Mouse (Mus musculus): ENCODE results near the gene Hira.
"Not testable (repeated sequence)": the region's sequence is repeated elsewhere in the genome, so short reads cannot be mapped to it uniquely, and the experiment has no call there.

The Hira gene

DNA sequence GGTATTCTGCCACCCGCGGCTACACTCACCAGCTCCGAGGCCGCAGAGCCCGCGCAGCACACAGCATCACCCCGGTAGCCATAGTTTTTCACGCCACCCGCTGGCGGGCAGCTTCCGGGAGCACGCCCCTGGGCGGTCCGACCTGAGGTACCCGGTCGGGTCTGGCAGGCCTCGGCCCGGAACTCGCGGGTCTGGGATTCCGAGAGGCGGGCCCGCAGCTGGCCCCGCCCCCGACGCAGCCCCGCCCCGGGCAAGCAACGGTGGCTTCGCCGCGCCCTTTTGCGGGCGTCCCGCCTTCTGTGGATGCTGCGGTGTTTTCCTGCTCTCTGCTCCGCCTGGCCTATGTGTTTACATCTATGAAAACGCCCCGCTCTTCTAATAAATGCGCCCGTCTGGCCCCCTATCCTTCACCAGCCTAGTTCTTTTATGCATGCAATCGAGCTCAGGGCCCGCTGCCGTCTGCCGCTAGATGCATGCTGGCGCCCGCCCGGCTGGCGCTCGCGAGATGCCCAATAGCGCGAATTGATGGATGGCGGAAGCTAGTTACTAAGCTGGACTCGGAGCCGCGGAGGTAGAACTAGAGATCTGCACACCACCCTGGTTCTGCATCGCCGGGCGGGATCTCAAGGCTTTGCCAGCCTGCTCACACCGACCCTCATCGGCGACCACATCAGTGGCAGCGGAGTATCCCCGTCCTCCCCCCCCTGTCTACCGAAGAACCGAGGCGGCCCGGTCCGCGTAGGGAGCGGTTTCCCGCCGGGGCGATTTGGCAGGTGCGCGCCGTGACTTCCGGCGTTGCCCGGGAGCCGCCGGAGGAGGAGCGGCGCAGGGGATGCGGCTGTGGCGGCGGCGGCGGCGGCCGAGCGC is at the start of gene Hira, which contains the start of gene Mrpl40:
Gene Hira (plus strand): TSS at position 596 of the 867 bp plus-strand sequence.
Gene Mrpl40 (minus strand): TSS at position 421 of the 867 bp plus-strand sequence.
- DNase-seq (ENCODE audit: low read depth in 1 of 2, low spot score in 2 of 2), result peak; percentile 86 to 89

DNA sequence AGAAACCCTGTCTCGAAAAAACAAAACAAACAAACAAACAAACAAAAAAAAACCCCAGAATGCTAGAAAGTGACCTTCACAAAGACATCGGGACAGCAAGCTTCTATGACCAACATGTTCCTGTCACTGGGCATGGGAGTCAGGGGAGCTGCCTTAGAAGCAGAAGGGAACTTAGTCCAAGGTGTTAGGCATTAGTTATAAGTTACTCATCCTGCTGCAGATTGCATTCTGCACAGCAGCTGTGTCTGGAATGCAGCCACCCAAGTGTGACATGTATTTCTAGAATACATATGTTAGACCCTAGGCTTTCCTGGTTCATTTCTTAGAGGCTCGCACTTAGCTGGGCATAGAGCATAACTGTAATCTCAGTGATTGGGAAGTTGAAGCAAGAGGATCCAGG is 48.2 kb upstream of the Hira start:
- DNase-seq (ENCODE audit: low read depth in 1 of 2, low spot score in 2 of 2), result no peak

DNA sequence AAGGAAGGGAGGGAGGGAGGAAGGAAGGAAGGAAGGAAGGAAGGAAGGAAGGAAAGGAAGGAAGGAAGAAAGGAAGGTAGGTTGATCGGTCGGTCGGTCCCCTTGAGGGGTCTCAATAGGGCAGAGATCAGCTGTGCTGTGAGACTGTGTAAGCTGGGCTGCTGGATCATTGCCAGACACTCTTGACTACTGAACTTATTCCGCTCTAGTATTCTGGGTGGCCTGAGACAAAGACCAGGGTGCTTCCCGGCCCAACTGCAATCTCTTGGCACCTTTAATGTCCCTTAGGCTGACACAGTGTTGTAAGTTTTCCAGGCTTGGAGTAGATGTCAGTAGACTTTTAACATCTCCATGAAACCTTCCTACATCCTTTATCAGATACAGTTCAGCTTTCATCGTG is 47.7 kb upstream of the Hira start:
- DNase-seq (ENCODE audit: low read depth in 1 of 2, low spot score in 2 of 2), result no peak

DNA sequence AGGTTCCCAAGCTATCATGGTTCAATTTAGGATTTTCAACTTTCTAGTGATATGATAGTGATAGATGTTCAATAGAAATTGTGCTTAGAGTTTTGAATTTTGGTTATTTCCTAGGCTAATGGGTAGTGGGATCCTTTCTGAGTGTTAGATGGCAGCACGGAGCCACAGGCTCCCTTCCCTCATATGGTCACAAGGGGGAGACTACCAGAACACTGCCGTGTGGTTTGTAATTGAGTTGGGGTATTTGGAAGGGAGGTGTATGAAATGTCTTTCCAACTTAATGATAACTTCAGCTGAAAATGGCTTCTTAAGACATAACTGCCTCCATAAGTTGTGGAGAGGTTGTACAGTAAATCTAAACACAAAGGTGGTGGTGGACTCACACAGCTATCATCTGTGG is 43.4 kb upstream of the Hira start:
- no peak for DNase-seq (ENCODE audit: low read depth in 1 of 2, low spot score in 2 of 2)

DNA sequence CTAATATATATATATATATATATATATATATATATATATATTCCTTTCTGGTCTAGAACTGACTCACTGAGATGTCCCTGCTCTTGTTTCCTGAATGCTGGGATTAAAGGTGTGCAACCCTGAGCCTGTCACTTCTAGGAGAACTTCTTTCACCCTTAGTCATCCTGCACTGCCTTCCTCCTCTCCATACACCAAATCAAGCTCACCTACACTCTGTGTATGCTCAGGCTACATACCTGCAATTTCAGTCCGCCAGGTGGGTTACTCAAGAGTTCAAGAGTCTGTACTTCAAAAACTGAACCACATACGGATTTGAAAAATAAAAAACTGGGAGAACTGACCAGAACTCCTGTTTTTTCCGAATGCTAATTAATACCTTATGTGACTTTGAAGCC is 40.8 kb upstream of the Hira start:
- DNase-seq (ENCODE audit: low read depth in 1 of 2, low spot score in 2 of 2), result no peak

DNA sequence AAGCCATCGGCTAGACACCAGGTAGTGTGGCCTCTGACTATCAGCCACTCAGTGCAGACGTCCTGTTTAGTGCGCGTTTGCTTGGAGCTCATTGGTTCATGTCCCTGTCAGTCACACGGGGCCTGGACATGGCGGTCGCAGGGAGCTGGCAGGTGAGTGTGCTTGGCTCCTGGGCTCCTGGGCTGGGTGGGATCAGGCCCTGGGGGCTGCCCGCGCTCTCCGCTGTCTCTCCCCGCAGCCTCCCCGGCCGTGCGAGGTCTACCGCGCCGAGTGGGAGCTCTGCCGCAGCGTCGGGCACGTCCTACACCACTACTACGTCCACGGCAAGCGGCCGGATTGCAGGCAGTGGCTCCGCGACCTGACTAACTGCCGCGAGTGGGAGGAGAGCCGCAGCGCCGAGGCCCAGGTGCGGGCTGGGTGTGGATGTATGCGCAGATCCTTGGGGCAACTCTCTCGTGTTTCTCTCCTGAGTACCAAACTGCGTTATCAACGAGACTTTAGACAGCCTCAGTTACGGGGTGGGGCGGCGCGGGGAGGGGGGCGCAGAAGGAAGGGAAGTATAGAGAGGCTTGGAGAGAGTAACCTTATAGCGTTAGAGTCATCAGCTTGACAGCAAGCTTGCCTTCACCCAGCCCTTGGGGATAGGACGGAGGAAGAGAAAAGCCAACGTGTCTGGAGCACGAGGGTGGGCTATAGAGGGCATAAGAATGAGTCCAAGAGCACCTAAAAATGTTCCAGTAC is 40.2 kb upstream of the Hira start, which contains the start of the genes 2510002D24Rik and Gm28539:
Gene 2510002D24Rik (plus strand): TSS at position 111 of the 741 bp plus-strand sequence.
Gene Gm28539 (plus strand): TSS at position 117 of the 741 bp plus-strand sequence.
- peak; percentile 23 to 69 for DNase-seq (ENCODE audit: low read depth in 1 of 2, low spot score in 2 of 2)

DNA sequence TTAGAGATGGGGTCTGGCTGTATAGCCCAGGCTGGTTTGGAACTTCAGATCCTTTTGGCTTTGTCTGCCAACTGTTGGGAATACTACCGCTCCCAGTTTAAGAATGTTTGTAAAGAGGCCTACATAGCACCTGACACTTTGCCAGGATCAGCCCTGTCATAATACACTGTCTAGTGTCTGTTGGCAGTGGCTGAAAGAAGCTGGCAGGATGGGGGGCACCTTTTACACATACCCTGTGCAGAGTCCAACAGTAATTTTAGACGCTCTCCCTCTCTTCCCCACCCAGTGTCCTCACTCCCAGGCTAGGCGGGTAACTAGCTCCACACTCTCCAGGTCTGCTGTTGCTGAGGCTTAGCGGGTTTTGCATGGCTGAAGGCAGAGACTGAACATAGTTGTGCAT is 38.5 kb upstream of the Hira start:
- no peak for DNase-seq (ENCODE audit: low read depth in 1 of 2, low spot score in 2 of 2)

DNA sequence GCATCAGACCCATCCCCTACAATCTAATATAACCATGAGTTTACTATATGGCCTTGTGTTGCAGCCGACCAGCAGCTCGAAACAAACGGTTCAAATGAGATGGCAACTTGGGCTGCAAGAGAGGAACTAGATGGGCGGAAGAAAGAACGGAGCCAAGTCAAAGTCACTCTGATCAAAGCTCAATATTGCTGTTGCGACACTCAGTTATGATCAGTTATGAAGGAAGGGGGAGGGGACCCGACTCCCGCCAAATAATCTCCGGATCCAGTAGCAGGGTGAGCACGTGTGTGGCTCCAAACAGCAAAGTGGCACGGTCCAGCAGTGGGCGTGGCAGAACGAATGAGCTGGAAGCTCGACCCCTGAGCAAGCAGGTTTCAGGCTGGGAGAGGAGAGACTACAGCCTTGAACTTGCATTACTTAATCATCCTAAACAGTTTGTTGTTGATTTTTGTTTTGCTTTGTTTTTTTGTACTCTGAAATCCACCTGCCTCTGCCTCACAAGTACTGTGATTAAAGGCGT is 30.5 kb upstream of the Hira start:
- no peak for DNase-seq (ENCODE audit: low read depth in 1 of 2, low spot score in 2 of 2)

DNA sequence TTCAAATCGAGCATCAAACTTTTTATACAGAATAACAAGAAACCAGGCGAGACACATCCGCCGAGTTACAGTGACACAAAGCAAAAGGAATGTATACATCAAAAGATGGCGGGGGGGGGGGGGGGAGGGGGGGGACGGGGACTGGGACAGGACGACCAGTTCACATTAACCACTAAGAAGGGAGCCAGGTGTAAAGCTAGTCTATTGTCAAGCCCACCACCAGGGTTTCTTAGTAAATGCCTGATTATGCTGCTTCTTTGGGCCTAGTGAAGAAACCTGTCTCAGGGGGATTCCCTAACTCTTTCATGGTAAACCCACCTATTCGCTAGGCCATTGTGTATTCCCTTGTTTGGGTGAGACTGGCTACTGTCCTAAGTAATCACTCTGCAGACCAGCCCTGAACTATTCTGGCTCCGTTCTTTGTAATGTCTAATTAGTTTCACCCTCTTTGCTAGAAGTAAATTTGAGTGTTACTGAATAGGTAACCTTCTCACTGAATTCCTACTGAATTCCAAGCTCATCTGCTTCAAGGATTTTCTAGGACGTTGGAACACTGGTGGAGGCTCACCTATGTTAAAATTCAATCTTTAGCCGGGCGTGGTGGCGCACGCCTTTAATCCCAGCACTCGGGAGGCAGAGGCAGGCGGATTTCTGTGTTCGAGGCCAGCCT is 27.2 kb upstream of the Hira start:
- DNase-seq (ENCODE audit: low read depth in 1 of 2, low spot score in 2 of 2), result not testable (repeated sequence)

DNA sequence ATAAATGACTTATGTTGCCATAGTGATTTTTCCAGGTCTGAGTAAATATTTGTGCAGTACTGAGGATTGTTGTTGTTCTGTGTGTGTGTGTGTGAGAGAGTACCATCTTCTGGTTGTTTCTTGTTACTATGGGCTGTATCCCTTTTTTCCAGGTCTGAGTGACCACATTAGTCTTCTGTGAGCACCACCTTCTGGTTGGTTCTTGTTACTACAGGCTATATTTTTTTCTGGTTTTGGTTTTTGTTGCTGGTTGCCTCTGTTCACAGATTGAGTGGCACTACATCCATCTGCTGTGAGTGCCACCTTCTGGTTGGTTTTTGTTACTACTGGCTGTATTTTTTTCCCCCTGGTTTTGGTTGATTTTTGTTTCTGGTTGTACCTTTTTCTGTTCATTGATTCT is 18.3 kb upstream of the Hira start:
- peak in 1 of 2 experiments; percentile 14 for DNase-seq (ENCODE audit: low read depth in 1 of 2, low spot score in 2 of 2)

DNA sequence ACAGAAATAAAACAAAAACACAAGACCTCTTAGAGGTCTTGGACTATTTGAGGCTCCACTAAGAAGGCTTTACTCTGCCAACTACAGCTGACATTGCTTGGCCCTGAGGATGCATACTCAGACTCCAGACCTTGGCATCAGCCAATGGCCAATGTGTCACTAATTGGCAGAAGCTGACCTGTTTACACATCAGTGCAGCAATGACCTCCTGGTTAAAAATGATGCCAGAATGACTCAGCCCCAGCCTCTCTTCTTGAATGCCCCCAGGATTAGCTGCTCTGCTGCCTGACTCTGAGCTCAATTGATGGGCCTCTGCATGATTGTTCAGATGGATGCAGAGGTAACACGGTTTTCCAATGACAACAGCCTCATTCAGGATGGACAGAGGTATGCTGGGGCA is 16.7 kb upstream of the Hira start:
- DNase-seq (ENCODE audit: low read depth in 1 of 2, low spot score in 2 of 2), result no peak

DNA sequence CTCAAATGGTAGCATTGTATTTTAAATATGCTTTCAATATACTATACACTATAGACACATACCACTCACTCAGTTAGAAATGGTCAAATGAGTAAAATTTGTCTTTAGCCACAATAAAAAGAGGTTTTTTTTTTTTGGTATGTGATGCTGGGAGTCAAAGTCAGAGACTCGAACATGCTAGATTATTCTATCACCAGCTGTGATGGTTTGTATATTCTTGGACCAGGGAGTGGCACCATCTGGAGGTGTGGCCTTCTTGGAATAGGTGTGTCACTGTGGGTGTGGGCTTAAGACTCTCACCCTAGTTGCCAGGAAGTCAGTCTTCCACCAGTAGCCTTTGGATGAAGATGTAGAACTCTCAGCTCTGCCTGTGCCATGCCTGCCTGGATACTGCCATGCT is 6.3 kb upstream of the Hira start:
- DNase-seq (ENCODE audit: low read depth in 1 of 2, low spot score in 2 of 2), result not testable (repeated sequence)

DNA sequence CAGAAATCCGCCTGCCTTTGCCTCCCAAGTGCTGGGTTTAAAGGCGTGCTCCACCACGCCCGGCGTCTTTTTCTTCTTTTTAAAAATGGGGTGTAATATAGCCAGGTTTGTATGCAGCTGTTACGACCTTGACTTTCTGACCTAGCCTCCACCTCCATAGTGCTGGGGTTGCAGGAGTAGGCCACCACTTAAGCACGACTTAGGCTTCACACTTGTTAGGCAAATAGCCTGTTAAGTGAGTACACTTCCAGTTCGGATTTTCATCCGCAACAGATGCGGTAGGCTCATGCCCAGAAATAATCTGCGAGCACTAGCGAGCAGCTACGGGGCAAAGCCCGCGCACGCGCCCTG is 771 bp upstream of the Hira start:
- DNase-seq (ENCODE audit: low read depth in 1 of 2, low spot score in 2 of 2), result no peak

DNA sequence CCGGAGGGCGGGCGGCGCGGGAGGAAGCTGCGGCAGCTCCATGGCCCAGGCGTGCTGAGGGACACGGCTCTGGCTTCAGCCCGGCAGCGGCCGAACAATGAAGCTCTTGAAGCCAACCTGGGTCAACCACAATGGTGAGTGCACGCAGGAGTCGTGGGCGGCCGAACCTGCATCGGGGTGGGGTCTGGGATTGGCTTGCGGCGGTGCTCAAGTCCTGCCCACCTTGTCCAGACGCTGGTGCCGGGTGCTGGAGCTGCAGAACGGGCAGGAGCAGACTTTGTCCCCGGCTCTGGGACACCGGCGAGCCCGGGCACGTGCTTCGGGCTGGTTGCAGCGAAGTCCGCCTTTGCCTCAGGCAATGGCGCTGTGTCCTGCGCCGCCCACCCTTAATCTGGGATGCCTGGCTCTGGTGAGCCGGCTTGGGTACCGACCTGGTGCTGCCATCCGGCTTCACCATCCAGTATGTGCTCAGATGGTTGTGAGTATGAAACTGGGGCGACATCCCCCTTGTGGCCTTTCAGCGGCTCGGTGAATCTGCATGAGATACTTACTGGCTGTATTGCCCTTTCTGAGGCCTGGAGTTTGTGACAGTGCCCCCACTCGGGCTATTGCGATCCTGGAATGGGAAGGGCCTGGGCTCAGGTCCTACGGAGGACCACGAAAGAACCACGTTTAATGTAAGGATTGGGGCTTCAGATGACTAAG is 701 bp downstream of the Hira start:
- peak; percentile 16 to 34 for DNase-seq (ENCODE audit: low read depth in 1 of 2, low spot score in 2 of 2)

DNA sequence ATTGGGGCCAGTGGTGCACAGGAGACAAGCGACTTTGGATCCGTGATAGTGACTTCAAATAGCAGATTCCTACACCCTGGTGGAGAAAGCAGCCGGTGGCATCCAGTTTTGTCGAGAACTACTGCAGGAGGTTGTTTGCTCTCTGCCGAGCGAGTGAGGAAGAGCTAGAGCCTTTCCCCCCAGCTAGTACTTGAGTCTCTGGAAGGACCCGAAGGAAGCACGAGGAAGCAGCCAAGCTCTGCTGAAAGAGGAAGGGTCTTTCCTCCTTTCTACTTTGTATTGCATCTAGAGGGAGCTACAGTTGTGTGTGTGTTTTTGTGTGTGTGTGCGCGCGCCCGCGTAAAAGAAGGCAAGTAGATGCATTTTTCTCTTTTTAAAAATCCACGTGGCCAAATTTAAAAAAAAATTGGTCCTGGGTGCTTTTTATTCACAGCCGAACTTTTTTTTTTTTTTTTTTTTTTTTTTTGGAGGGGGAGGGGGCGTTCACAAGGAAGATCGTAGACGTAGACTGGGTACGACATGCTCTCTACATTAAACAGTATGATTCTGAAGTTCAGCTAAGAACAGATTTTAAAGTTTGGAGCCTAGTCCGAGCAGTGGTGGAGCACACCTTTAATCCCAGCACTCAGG is 1.4 kb downstream of the Hira start:
- DNase-seq (ENCODE audit: low read depth in 1 of 2, low spot score in 2 of 2), result no peak

DNA sequence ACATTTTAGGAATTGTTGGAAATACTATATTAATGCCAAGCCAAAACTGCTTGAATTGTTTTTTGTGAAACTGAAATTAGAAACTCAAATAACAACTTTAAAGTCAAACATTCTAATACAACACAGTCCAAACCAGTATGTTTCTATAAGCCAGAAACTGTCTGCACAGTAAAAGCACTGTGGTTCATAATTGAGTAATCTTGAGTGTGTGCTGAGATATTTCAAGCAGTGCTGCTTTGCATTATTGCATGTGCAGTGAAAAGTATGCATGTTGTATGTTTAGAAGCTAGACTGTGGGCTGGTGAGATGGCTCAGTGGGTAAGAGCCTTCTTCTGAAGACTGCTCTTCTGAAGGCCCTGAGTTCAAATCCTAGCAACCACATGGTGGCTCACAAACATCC is 7.2 kb downstream of the Hira start:
- no peak for DNase-seq (ENCODE audit: low read depth in 1 of 2, low spot score in 2 of 2)

DNA sequence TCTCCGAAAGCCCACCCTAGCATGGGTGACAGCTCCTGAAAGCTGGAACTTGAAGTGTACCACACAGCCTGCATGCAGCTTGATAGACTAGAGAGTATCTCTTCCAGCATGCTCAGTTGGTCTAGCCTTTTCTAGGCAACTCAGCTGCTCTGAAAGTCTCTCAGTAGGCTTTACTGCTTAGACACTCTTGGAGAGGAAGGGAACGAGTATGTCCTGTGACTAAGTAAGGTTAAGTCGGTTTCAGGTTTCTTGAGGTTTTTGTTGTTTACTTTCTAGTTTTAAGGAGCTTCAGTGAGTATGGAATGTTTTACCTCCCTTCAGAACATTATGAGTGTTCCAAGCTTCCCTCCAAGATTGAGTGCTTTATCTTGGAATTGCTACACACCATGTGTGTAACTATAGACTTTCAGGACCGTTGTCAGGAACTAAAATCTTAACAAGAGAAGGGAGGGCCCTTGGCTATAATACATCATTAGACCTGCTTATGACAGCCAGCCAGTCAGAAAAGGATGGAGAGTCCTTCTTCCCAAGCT is 17.1 kb downstream of the Hira start:
- no peak for DNase-seq (ENCODE audit: low read depth in 1 of 2, low spot score in 2 of 2)

DNA sequence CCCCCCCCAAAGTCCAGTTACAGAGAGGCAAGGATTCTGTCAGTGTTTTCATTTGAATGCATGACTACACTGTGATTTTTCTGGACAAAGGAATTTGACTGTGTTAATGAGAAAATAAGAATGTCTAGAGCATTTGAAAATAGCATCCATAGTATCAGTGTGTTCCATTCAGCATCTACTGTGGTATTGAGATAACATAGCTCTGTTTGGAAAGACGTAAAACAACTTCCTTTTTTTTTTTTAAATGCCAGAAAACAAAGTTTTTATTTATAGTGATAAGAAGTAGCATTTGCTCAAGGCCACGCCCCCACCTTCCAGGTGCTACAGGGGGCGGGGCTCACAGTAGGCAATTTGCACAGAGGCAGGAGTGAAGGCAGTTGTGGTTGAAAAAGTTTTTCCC is 18.4 kb downstream of the Hira start:
- no peak for DNase-seq (ENCODE audit: low read depth in 1 of 2, low spot score in 2 of 2)

DNA sequence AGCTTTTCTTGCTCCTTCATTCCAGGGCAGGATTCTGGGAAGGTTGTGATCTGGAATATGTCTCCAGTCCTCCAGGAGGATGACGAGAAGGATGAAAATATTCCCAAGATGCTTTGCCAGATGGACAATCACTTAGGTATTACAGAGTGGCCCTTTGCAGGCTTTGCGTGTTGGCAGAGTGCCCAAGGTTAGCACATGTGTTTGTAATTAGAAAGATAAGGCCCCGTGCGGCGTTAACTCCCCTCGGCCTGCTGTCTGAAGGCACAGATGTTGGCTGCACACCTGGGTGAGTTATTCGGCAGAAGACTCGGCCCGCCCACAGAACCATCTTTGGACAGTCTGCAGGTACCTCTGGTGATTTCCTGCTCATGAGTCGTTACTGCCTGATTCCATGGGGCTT is 19.6 kb downstream of the Hira start:
- DNase-seq (ENCODE audit: low read depth in 1 of 2, low spot score in 2 of 2), result no peak

DNA sequence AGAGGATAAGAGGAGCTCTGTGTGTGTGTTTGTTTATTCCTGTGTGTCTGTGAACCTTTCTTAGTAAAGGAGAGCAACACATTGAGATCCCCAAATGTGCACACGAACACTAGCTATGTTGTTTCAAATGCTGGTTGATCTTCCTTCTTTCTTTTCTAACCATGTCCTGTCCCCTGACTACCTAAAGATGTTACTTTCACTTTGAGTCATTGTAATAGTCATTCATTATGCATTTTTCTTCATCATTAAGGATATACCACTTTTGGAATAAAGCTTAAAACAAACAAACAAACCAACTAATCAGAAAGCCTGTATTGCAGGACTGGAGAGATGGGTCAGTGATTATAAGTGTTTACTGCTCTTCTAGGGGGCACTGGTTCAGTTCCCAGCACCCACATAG is 28.8 kb downstream of the Hira start:
- DNase-seq (ENCODE audit: low read depth in 1 of 2, low spot score in 2 of 2), result no peak
